Mouse (Mus musculus) kidney, postnatal 36 days (tissue): ENCODE data around the gene Toporsl.

ENCODE experiments used
- DNase-seq, 2 experiments: peaks; one replicate each; pipeline ENCODE4 v3.0.0; 2021 to 2022; ENCODE audit warnings: mixed read lengths in 2 of 2

Toporsl gene

DNA sequence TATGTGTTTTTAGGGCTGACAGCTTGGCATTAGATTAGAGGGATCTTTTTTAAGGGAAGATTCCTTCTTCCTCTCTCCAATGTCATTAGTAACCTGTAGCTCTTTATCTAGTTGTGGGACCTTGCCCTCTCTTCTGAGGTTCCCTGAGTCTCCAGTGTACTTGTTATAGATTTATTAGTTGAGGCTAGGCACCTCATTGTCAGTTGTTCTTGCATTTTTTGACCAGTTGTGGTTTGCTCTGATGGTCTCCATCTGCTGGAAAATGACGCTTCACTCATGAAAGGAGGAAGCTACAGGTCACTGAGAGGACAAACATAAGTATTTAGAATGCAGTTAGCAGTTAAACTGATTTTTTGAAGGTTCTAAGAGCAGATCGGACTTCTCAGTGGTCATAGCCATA, at the start of gene Toporsl:
Toporsl (plus strand) TSS at position 348 of the 400 bp plus-strand sequence.
- DNase-seq = no peak

DNA sequence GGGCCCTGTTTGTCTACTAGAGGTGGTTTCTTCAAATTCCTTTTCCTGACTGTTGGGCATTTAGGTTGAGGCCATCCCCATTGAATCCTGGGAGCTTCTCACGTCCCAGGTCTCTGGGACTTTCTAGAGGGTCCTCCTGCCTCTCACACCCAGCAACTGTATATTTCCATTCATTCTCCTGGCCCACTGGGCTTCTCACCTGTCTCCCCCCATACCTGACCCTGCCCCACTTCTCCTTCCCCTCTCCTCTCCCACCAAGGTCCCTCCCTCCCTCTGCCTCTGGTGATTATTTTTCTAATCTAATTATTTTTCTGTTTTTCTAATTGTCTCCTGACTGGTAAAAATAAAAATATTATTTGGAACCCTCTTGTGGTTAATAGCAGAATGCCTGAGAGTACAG, 38.4 kb upstream of the Toporsl start:
- DNase-seq = no peak

DNA sequence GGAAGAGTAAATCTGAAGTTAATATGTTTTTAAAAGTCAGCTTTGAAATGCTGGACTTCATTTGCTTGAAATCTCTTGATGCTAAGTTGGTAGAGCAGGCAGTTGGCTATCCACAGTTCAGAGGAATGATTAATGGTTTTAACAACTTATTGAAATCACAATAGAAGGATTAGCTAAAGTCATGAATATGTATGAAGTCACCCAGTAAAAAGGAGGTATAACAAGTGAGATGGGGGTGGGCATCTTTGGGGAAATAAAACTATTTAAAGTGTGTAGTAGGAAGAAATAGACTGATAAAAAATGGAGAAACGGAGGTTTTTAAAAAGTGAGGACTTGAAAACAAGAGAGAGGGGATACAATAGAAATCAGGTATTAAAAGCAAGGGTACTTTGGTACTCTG, 38.0 kb upstream of the Toporsl start:
- DNase-seq = no peak

DNA sequence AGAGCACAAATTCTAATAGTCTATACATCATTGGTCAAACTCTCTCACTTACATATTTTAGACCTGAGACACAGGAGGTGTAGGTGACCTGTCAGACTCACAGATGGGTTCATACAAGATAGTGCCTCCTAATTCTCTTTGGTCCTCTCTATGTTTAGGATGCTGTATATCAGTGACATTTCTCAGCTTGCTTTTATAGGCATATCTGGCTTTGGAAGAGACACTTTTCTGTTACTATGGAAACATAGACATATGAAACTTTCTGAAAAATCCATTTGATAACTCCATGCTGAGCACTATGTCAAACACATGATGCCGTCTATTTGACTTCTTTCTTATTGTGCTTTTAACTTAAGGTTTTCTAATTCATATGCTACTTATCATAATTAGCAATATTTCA, 32.2 kb upstream of the Toporsl start:
- no peak for DNase-seq

DNA sequence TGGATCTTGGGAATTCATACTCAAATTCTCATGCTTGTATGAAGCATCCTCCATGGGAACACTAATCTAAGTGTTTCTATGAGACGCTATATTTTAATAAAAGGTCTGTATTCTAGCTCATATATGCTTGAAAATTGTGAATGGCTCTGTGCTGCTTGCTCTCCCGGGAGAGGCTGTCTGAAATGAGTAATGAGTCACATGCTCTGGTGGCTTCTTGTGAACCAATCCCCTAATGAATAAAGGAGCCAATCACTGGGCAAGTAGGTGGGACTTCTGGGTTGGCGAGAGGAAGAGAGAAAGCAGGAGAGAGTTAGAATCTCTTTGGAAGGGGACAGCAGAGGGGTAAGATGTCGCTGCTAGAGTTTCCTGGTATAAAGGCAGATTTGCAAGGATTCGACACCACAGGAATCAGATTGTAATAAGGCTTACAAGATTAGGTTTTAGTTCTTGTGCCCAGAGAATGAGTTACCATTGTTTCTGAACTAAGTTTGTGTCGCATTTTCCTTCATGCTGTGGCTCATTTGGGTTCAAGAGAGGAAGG, 9.8 kb upstream of the Toporsl start:
- DNase-seq = no peak

DNA sequence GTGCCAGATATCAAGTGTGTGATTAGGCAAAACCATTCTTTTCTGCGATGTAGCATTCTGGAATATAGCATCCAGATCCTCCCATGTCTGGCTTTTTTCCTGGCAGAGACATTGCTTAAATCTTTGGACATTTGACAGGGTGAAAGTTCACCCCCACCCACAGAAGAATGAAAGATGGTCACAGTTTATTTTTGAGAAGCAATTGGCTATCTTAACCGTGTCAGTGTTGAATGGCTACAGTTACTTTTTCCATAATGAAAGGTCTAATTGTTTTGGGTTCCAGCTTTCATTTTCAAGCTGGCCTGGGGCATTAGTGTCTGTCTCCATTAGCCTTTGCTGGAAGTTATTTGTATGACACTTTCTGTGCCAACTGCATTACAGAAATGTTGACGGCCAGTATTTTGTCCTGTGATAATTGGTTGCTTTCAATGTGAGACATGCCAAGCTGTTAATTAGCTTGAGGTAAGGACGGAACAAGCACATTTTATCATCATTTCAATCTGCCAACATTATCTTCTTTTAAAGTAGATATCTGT, 2.2 kb upstream of the Toporsl start:
- DNase-seq = no peak

DNA sequence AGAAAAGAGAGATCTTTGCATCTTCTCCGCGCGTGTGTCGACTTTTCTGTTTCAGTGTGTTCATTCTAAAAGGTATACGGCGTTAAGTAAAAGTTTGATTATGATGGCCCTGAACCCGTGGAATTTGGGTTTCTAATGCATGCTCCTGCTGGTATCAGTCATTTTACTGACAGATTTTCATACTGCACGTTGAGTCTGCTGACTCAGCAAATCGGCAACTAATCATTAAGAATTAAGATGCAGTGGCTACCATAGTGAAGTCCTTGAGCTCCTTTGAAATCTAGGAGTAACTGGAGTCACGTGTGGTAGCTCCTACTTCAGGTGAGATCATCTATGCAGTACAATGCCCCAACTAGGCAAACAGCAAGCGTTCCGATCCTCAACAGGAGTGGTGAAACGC, 1.4 kb upstream of the Toporsl start:
- no peak for DNase-seq

DNA sequence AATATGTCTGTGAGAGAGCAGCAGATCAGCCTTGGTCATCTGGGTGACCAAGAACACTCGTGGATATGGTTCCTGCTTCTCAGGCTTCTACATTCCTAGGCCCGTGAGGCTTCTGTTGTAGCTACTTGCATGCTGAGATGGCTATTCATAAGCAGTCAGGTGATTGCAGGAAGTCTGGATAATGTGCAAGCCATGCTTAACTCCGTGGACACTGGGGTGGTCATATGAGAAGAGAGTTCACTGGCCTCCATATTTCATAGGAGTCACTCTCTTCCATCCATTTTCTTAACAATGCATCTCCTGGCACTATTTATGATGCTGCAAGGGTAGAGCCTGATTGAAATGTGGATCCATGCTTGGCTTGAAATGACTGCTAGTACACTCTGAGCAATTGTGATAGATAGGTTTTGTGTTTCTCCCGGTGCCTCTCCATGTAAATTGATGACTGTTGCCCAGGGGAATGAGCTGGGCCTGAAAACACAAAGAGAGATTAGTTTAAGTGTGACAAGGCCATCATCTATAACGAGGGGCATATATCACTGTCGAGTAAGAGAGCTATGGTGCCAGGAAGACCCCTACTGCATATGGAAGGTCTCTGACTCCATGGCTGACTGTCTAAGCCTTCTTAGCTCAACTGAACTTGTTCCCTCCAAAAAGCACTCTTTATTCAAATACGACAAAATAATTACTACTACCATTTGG, 2.3 kb downstream of the Toporsl start:
- DNase-seq = no peak

DNA sequence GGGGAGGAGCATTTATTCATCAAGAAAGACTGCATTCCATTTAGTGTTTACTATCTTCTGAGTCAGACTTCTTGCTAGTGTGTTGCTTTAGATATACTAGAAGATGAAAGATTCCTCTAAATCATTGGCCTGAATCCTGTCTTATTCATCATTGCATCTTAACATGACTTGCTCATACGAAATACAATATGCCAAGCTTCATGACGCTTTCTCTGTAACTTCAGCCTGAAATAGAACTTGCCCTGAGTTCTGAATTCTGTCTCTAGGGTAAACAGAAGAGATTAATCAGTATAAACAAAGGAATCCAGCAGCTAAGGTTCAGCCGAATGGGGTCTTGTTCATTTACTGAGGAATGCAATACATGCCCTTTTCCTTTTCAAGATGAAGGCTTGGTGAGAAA, 10.8 kb downstream of the Toporsl start:
- DNase-seq = no peak

DNA sequence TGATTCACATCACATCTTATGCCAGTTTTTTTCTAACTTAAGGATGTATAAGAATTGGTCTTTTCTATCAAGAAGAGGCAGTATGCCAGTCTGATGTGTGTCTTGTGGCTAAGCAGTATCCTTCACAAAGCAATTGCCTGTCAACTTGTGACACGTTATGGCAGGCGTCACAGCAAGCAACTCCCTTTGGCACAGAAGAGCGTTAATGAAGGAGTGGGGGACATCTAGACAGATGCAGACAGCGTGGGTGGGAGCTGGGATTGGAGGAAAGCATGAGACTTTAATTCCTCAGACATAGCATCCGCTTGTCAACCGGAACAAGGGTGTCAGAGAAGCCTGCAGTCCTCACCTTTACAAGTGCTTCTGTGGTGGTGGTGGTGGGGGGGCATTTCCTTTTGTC, 38.9 kb downstream of the Toporsl start:
- no peak for DNase-seq

DNA sequence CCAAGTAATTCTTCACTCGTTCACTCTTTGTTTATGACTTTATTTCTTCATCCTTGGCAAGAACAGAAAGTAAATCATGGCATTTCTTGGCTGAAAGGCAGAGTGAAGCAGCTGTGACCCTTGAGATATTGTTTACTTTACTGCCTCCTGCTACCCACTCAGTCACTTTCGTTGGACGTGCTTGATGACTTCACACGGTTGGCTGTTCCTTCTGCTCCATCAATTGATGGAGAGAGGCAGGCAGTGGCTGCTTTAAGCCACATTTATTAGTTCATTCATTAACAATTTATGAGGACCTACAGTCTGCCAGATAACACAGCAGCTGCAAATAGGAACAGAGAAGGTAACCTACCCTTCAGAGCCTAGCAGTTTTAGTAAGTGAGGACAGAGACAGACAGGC, 51.7 kb downstream of the Toporsl start:
- no peak for DNase-seq

DNA sequence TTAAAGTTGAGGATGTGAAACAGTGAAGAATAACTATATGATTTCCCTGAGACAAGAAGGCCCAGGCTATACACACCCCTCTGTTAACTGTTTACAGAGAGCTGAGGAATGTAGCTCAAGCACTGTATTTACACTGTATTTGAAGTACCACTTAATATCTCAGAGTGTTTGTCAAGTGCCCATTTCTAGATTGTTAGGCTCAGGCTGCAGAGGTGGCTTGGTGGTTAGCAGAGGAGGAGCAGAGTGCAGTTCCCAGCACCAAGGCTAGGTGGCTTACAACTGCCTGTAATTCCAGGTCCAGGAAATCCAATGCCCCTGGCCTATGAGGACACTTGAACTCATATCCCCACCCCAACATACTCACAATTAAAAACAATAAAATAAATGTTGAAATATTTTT, 63.6 kb downstream of the Toporsl start:
- no peak for DNase-seq

DNA sequence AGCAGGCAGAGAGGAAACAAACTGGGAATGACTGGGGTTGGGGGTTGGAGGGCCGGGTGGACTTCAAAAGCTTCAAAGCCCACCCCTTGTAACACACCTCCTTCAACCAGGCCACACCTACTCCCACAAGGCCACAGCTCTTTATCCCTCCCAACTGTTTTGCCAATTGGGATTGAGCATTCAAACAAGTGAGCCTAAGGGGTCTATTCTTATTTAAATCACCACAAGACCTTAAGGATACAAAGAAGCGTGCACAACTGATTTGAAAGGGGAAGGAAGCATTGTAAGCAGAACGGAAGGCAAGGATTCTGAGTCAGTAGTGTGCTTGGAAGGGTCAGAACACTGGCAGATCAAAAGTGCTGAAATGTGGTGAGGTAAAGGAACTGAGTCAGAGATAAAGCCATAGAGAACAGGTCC, 64.6 kb downstream of the Toporsl start:
- no peak for DNase-seq

DNA sequence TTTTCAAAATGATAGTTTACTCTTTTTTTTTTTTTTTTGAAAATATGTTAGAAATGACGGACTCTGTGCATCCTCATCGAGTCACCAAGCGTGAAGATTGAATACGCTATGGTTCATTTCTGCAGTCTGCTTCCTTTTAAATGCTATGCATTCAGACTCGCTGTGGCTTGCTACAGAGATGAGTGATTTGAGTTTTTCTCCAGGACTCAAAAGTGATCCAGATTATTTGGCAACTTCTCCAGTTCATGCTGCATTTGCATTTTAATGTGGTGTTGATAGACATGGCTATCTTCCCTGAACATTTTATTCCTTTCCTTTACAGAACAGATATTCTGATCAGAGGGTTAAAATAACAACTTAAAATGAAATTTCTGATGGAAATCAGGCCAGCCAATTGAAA, 65.2 kb downstream of the Toporsl start:
- no peak for DNase-seq
